In genomic region chr3:34219741-34220310, GRCm38 (mm10) we compare ENCODE assay signal across 14 mouse cellular contexts.
"Had no signal": no experiment of that assay in that cellular context is flagged by ENCODE, and none has a peak within 500 bp of the region (broad histone marks: within the 10 kb centered on the region; RNA-seq: fewer than 3 reads in every experiment).

No protein-coding gene starts in this region.

- H3K9me3 ChIP-seq: liver, embryonic 13.5 days; lung, embryonic 15.5 days had no signal

- H3K4me2 ChIP-seq: limb, embryonic 12.5 days; liver, embryonic 13.5 days; lung, embryonic 15.5 days; midbrain, embryonic 12.5 days had no signal

- H3K27ac ChIP-seq: hindbrain, postnatal 0 days; left cerebral cortex, adult 2 months; limb, embryonic 12.5 days; liver, embryonic 13.5 days; lung, embryonic 15.5 days; macrophage; midbrain, embryonic 12.5 days; stomach, postnatal 0 days had no signal

- H3K4me3 ChIP-seq: left cerebral cortex, adult 2 months; limb, embryonic 12.5 days; liver, embryonic 13.5 days; lung, embryonic 15.5 days; megakaryocyte, embryonic 14.5 days; midbrain, embryonic 12.5 days had no signal

- H3K27me3 ChIP-seq: liver, embryonic 13.5 days; lung, embryonic 15.5 days; megakaryocyte, embryonic 14.5 days had no signal

- H3K36me3 ChIP-seq: limb, embryonic 12.5 days; liver, embryonic 13.5 days; lung, embryonic 15.5 days; midbrain, embryonic 12.5 days had no signal

- DNase-seq: liver; liver, embryonic 13.5 days; liver, postnatal 0 days; lung, postnatal 14 days; right cerebral cortex, adult 18-20 months; right cerebral cortex, postnatal 25 days had no signal

- ATAC-seq: hindbrain, postnatal 0 days; liver, postnatal 0 days had no signal

- H3K9ac ChIP-seq: limb, embryonic 12.5 days; liver, embryonic 13.5 days; liver, postnatal 0 days; lung, embryonic 15.5 days; midbrain, embryonic 12.5 days had no signal

- H3K4me1 ChIP-seq: limb, embryonic 12.5 days; liver, embryonic 13.5 days; lung, embryonic 15.5 days; megakaryocyte, embryonic 14.5 days; midbrain, embryonic 12.5 days had no signal
